Mouse (Mus musculus) embryonic facial prominence, embryonic 14.5 days (tissue): Measurements from ENCODE around the gene Trpc1. TPM values are rescaled to one million over a fixed set of nuclear protein-coding genes. Genes with fewer than 3 reads are reported as not detected.

Experiments used
- ATAC-seq: fragments of 200-750 bp; cut with Nextera tagmentation; 2 replicates; pipeline ENCODE4 v1.8.0; 2017; ENCODE audit warnings: low read depth, moderate number of reproducible peaks, moderate TSS enrichment
- DNase-seq: peaks from one replicate; pipeline ENCODE4 v3.0.0-alpha.2; 2015; ENCODE audit warnings: low spot score
- H3K27ac ChIP-seq: fragments of 300-500 bp; sonication (generic); replicated peaks from 2 replicates; pipeline ENCODE4 v1.5.1; 2014; ENCODE audit warnings: low read depth, mild to moderate bottlenecking, low read length, moderate library complexity
- H3K27me3 ChIP-seq: fragments of 300-500 bp; sonication (generic); replicated peaks from 2 replicates; pipeline ENCODE4 v1.6.1; 2014; ENCODE audit warnings: low read length; ENCODE audit not compliant: control insufficient read depth, insufficient read depth
- H3K36me3 ChIP-seq: fragments of 300-500 bp; sonication (generic); 2 replicates; pipeline ENCODE4 v1.6.1; 2014; ENCODE audit warnings: low read length, mixed read lengths; ENCODE audit not compliant: control insufficient read depth, insufficient read depth
- H3K4me1 ChIP-seq: fragments of 300-500 bp; sonication (generic); 2 replicates; pipeline ENCODE4 v1.6.1; 2014; ENCODE audit warnings: antibody characterized with exemption, low read length; ENCODE audit not compliant: control insufficient read depth, insufficient read depth
- H3K4me2 ChIP-seq: fragments of 300-500 bp; sonication (generic); 2 replicates; pipeline ENCODE4 v1.6.1; 2014; ENCODE audit warnings: low read depth, mild to moderate bottlenecking, low read length, moderate library complexity, mixed read lengths
- H3K4me3 ChIP-seq: fragments of 300-500 bp; sonication (generic); 2 replicates; pipeline ENCODE4 v1.5.1; 2014; ENCODE audit warnings: low read depth, mild to moderate bottlenecking, low read length
- H3K9ac ChIP-seq: fragments of 300-500 bp; sonication (generic); 2 replicates; pipeline ENCODE4 v1.6.1; 2014; ENCODE audit warnings: low read depth, mild to moderate bottlenecking, low read length, moderate library complexity, mixed read lengths
- H3K9me3 ChIP-seq: fragments of 300-500 bp; sonication (generic); 2 replicates; pipeline ENCODE4 v1.6.1; 2016; ENCODE audit warnings: low read length; ENCODE audit not compliant: control insufficient read depth
- WGBS: fragments of 180-500 bp; shearing (Covaris S2); extraction: QIAGEN DNeasy Blood & Tissue Kit; methylation state at CpG from one replicate; pipeline ENCODE4 v1.1.7; 2014; 5-methylcytosine and 5-hydroxymethylcytosine counted together
- polyA plus RNA-seq: library from polyadenylated mRNA; unstranded; fragments of >200 nt; fragmentation: Nextera tagmentation; extraction: Ambion mirVana; gene quantifications from 2 replicates; pipeline ENCODE4 v1.2.1, GENCODE M21; 2014

Gene Trpc1
- polyA plus RNA-seq, 1 experiment from 2014 or later, result 3.9 TPM

DNA sequence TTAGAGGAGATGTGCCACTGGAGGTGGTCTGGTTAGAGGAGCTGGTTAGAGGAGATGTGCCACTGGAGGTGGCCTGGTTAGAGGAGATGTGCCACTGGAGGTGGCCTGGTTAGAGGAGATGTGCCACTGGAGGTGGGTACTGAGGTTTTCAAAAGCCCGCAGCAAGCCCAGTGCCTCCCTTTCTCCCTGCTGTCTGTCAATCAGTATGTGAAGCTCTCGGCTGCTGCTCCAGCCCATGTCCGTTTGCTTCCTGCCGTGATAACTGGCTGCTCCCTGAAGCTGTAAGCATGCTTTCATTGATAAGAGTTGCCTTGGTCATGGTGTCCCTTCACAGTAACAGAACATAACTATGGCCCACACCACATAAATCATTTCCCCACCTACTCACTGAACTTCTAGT lies 13.0 kb upstream of the Trpc1 start:
- no peak overlapping the region for H3K27ac ChIP-seq
- WGBS, result 92% methylated on average over 4 of the region's 4 CpGs
- DNase-seq, result no peak
- no peaks in the 10 kb centered on the region for H3K4me1 ChIP-seq
- H3K36me3 ChIP-seq, result no peaks in the 10 kb centered on the region
- no peak overlapping the region for H3K4me2 ChIP-seq
- no peaks in the 10 kb centered on the region for H3K27me3 ChIP-seq
- no peak overlapping the region for H3K4me3 ChIP-seq
- H3K9me3 ChIP-seq, result no peaks in the 10 kb centered on the region
- H3K9ac ChIP-seq, result no peak overlapping the region
- ATAC-seq, result no peak

DNA sequence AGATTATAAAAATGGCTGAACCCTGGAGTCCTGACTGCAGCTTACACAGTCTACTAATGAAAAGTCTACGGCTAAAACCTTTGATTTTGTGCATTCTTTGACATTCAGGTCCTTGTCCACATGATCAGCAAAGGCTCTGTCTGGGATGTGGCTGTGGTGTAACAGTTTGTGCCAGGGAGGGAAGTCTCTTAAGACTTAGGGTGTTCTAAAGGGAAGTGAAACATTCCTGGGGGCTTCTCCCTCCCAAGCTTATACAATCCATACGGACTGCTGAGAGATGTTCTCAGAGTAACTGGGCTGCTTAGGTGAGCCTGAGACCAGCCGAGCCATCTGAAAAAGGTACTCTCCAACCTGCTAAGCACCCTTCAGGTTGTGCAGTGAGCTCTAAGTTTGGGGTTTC lies 12.1 kb upstream of the Trpc1 start:
- H3K36me3 ChIP-seq, result no peaks in the 10 kb centered on the region
- no peak overlapping the region for H3K27ac ChIP-seq
- WGBS, result 79% methylated on average over 2 of the region's 3 CpGs
- no peak overlapping the region for H3K9ac ChIP-seq
- no peak overlapping the region for H3K4me3 ChIP-seq
- H3K4me2 ChIP-seq, result no peak overlapping the region
- no peak for ATAC-seq
- H3K4me1 ChIP-seq, result no peaks in the 10 kb centered on the region
- H3K27me3 ChIP-seq, result no peaks in the 10 kb centered on the region
- no peaks in the 10 kb centered on the region for H3K9me3 ChIP-seq
- DNase-seq, result no peak

DNA sequence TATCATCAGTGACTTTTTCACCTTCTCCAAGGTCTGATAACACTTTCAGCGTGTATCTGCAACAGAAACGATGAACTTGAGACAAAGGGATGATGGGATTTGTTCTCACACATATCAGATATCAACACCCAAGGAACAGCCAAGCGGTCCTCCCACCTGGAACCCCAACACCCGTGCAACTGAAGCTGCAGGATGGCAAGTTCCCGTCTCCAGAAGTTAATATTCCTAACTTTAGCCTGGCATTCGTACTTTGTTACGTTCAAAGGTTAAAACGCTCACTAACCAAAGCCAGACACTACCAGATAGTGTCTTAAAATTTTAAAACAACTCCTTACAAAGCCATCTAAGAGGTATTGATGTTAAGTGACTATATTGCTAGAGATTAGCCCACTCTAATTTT lies 11.2 kb upstream of the Trpc1 start:
- Histone ChIP-seq H3K36me3 (no peaks in the 10 kb centered on the region), H3K27me3 (no peaks in the 10 kb centered on the region), H3K9ac (no peak overlapping the region), H3K4me2 (no peak overlapping the region), H3K9me3 (no peaks in the 10 kb centered on the region), H3K27ac (no peak overlapping the region), H3K4me3 (no peak overlapping the region), H3K4me1 (no peaks in the 10 kb centered on the region)
- no peak for ATAC-seq
- DNase-seq, result no peak
- WGBS, result 84% methylated on average over 8 of the region's 8 CpGs

DNA sequence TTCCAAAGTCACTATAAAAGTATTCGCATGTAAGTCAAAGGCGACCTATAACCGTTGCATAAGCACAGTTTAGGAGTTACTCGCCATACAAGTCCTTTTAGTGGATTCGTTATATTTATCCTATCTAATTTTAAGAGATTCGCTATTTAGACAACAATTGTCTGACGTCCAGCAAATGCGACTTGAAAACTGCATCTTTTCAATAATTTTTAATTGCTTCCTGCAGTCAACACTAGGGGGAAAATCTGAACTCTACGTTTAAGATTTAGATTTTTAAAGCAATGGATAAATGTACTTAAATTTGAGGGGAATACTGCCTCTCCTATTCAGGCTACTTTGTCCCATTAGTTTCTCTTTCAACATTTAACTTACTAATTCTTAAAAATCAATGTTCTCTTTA lies 571 bp upstream of the Trpc1 start:
- H3K36me3 ChIP-seq, result no peaks in the 10 kb centered on the region
- peaks cover 13% of the 10 kb centered on the region for H3K27me3 ChIP-seq
- WGBS, result 37% methylated on average over 9 of the region's 9 CpGs
- ATAC-seq, result no peak
- no peak for DNase-seq
- H3K9ac ChIP-seq, result no peak overlapping the region
- H3K4me3 ChIP-seq, result peak overlapping the region; percentile 84
- no peak overlapping the region for H3K27ac ChIP-seq
- no peaks in the 10 kb centered on the region for H3K9me3 ChIP-seq
- peaks cover 4% of the 10 kb centered on the region; the same call in 1 of the 2 replicates for H3K4me1 ChIP-seq
- H3K4me2 ChIP-seq, result peak overlapping the region; percentile 88

DNA sequence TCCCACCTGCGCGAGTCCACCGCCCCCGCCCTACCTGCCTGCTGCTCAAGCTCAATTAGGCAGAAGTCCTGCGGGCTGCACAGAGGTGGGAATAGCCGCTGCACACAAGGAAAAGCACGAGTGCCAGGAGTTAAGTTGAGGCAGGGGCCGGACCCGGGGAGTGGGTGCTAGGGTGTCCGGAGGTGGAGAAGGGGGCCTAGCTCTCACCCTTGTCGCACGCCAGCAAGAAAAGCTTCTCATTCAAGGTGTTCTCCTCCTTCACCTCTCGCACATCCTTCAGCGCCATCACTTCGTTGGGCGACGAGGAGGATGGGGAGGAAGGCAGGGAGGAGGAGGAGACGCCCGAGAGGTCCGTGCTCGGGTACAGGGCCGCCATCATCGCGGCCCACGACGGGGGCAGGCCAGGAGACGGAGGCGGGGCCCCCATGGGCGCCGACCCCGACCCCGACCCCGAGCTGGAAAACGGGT lies 680 bp downstream of the Trpc1 start:
- Histone ChIP-seq H3K4me2 (peak overlapping the region; percentile 88), H3K36me3 (no peaks in the 10 kb centered on the region), H3K4me3 (peak overlapping the region; percentile 84), H3K27ac (no peak overlapping the region), H3K9me3 (no peaks in the 10 kb centered on the region), H3K9ac (peak overlapping the region; percentile 81), H3K27me3 (peaks cover 13% of the 10 kb centered on the region), H3K4me1 (peaks cover 4% of the 10 kb centered on the region; the same call in 1 of the 2 replicates)
- peak; percentile 60 for ATAC-seq
- WGBS, result under 1% methylated on average over 17 of the region's 34 CpGs
- DNase-seq, result peak; percentile 8

DNA sequence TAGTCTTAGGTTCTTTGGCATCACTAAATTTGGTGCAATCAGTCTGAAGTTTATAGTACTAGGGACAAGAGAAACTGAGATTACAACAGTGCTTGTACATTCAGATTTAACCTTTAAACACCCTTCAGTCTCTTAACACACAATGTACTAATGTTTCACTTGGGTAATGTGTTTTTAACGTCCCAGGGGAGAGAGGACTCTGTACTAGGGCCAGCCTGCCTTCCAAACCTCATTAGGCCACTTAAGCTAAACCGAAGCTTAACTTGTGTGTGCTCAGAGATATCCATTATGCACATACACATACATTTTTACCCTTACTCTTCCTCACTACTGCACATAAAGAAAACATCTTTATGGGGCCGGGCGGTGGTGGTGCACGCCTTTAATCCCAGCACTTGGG lies 2.9 kb downstream of the Trpc1 start:
- 79% methylated on average over 5 of the region's 5 CpGs for WGBS
- DNase-seq (no peak), ATAC-seq (no peak)
- H3K4me3 ChIP-seq, result no peak overlapping the region
- H3K27ac ChIP-seq, result no peak overlapping the region
- no peak overlapping the region for H3K4me2 ChIP-seq
- H3K9ac ChIP-seq, result no peak overlapping the region
- H3K9me3 ChIP-seq, result no peaks in the 10 kb centered on the region
- H3K4me1 ChIP-seq, result peaks cover 4% of the 10 kb centered on the region; the same call in 1 of the 2 replicates
- no peaks in the 10 kb centered on the region for H3K36me3 ChIP-seq
- peaks cover 13% of the 10 kb centered on the region for H3K27me3 ChIP-seq

DNA sequence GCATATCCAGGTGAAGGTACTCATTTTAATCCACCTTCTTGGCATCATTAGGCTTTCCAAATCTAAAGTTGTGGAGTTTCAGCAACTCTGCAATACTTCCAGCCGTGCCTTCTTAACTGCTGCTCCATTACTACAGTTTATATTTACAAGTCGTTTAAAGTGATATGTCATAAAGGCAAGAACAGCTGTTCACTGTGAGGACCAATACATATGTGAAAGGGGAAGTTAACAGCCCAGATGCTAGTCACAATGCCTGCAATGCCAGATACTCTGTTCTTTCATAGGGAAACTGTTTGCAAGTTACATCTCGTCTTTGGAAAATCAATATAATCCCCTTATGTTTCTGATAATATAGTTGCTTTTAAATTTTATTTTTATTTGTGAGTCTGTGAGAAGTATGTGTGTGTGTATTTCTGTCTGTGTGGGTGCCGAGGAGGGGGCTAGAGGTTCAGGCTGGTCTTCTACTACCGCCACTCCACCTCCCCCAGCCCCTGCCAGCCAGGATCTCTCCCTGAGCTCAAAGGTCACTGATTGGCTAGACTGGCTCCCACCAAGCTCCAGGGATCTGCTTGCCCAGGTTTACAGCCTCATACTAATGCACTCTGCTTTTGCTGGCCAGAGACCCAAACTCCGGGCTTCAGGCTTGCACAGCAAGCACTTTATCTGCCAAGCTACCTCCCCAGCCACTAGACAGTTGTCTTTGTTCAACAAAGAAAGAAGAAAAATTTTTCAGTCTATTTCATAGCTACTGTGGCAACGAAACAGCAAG lies 5.1 kb downstream of the Trpc1 start:
- Histone ChIP-seq H3K27ac (no peak overlapping the region), H3K9me3 (no peaks in the 10 kb centered on the region), H3K4me3 (no peak overlapping the region), H3K4me2 (no peak overlapping the region), H3K27me3 (no peaks in the 10 kb centered on the region; the same call in 1 of the 2 replicates), H3K36me3 (no peaks in the 10 kb centered on the region), H3K9ac (no peak overlapping the region), H3K4me1 (no peaks in the 10 kb centered on the region)
- ATAC-seq (no peak), DNase-seq (no peak)
- WGBS, result 65% methylated on average over 7 of the region's 7 CpGs

DNA sequence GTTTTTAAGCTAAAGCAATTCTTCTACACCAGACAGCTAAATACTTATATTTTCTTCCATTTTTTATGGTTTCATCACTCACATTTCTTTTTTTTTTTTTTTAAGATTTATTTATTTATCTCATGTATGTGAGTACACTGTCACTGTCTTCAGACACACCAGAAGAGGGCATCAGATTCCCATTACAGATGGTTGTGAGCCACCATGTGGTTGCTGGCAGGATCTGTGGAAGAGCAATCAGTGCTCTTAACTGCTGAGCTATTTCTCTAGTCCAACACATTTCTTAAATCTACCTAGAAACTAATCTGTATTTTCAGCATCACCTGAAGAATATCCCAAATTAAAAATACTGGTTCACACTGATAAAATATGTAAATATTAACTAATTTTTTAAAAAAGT lies 13.9 kb downstream of the Trpc1 start:
- no peak for DNase-seq
- no peak for ATAC-seq
- H3K9me3 ChIP-seq, result no peaks in the 10 kb centered on the region

DNA sequence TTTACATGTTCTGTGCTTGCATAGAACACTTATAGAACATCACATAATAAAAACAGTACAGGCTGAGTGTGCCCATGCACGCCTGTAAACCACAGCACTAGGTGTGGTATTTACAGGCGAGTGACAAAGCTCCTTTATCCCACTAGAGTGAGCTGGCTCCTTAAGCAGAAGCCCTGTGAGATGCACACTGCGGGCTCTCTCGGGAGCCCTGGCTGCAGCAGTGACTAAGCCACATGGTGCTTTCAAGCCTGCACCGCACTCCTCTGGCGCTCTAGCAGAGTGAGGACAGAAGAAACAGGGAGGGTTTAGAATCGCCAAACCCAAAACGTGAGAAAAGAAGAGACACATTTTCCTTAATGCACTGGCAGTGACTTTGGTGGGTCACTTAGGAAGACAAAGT lies 37.6 kb downstream of the Trpc1 start:
- Histone ChIP-seq H3K27me3 (no peaks in the 10 kb centered on the region), H3K4me1 (no peaks in the 10 kb centered on the region), H3K4me2 (no peak overlapping the region), H3K9ac (no peak overlapping the region), H3K4me3 (no peak overlapping the region), H3K27ac (no peak overlapping the region), H3K9me3 (no peaks in the 10 kb centered on the region), H3K36me3 (no peaks in the 10 kb centered on the region)
- WGBS, result 35% methylated on average over 8 of the region's 8 CpGs
- DNase-seq (no peak), ATAC-seq (peak; percentile 50; the same call in 1 of the 2 replicates)

More for the DNA sequence above, 13.9 kb downstream of the Trpc1 start:
- Histone ChIP-seq H3K4me3 (no peak overlapping the region), H3K9ac (no peak overlapping the region), H3K27me3 (no peaks in the 10 kb centered on the region), H3K27ac (no peak overlapping the region), H3K36me3 (no peaks in the 10 kb centered on the region), H3K4me2 (no peak overlapping the region), H3K4me1 (no peaks in the 10 kb centered on the region)
